Mouse (Mus musculus) myocyte (in vitro differentiated cells): Measurements from ENCODE around the gene Ppp2r2d. TPM values are rescaled to one million over a fixed set of nuclear protein-coding genes. Genes with fewer than 3 reads are reported as not detected.

Experiments
- H3K27me3 ChIP-seq: one replicate; pipeline ENCODE4 v1.6.1; 2011; ENCODE audit not compliant: control insufficient read depth, insufficient read depth, insufficient read length
- H3K36me3 ChIP-seq: one replicate; pipeline ENCODE4 v1.6.1; 2011; ENCODE audit not compliant: control insufficient read depth, insufficient read depth
- H3K4me2 ChIP-seq: one replicate; pipeline ENCODE4 v1.6.1; 2011; ENCODE audit warnings: low read depth, control low read depth
- H3K4me3 ChIP-seq: one replicate; pipeline ENCODE4 v1.5.1; 2011; ENCODE audit warnings: mild to moderate bottlenecking, control low read depth, moderate library complexity
- H3K79me2 ChIP-seq: one replicate; pipeline ENCODE4 v1.6.1; 2011; ENCODE audit not compliant: control insufficient read depth, insufficient read depth
- H3ac ChIP-seq: one replicate; pipeline ENCODE4 v1.6.1; 2011; ENCODE audit not compliant: control insufficient read depth, insufficient read length
- CEBPB ChIP-seq: IDR thresholded peaks from 2 replicates; pipeline ENCODE4 v1.6.1; 2011; ENCODE audit warnings: mild to moderate bottlenecking, moderate library complexity; ENCODE audit not compliant: poor library complexity, insufficient read depth, severe bottlenecking
- E2F4 ChIP-seq: IDR thresholded peaks from one replicate; pipeline ENCODE4 v1.6.1; 2011; ENCODE audit warnings: mild to moderate bottlenecking, control low read depth, moderate library complexity; ENCODE audit not compliant: insufficient read depth
- MAX ChIP-seq: IDR thresholded peaks from one replicate; pipeline ENCODE4 v1.6.1; 2011; ENCODE audit warnings: low read depth, mild to moderate bottlenecking, control low read depth
- MYOD1 ChIP-seq, 3 experiments: IDR thresholded peaks; one replicate each; pipeline ENCODE4 v1.6.1; 2011; ENCODE audit warnings: control low read depth in 2 of 3, low read depth in 2 of 3, mild to moderate bottlenecking in 2 of 3, moderate library complexity in 1 of 3; ENCODE audit not compliant: insufficient read length in 2 of 3, control insufficient read depth in 1 of 3
- MYOG ChIP-seq, 3 experiments: IDR thresholded peaks; one replicate each; pipeline ENCODE4 v1.6.1; 2011; ENCODE audit warnings: control low read depth in 2 of 3, low read depth in 2 of 3, mild to moderate bottlenecking in 2 of 3; ENCODE audit not compliant: insufficient read length in 2 of 3, control insufficient read depth in 1 of 3, insufficient read depth in 1 of 3
- POLR2A ChIP-seq: IDR thresholded peaks from one replicate; pipeline ENCODE4 v1.6.1; 2011; ENCODE audit warnings: low read depth, mild to moderate bottlenecking, control low read depth, moderate library complexity; ENCODE audit not compliant: insufficient read length
- POLR2AphosphoS2 ChIP-seq: IDR thresholded peaks from one replicate; pipeline ENCODE4 v1.6.1; 2011; ENCODE audit warnings: low read depth, control low read depth; ENCODE audit not compliant: insufficient read length
- REST ChIP-seq: IDR thresholded peaks from one replicate; pipeline ENCODE4 v1.6.1; 2011; ENCODE audit warnings: mild to moderate bottlenecking, control low read depth, moderate library complexity; ENCODE audit not compliant: insufficient read depth, insufficient read length
- SRF ChIP-seq: IDR thresholded peaks from one replicate; pipeline ENCODE4 v1.6.1; 2011; ENCODE audit warnings: low read depth; ENCODE audit not compliant: control insufficient read depth, insufficient read length
- TCF12 ChIP-seq: IDR thresholded peaks from one replicate; pipeline ENCODE4 v1.6.1; 2011; ENCODE audit warnings: mild to moderate bottlenecking, control low read depth; ENCODE audit not compliant: poor library complexity, insufficient read depth, severe bottlenecking
- TCF3 ChIP-seq: IDR thresholded peaks from one replicate; pipeline ENCODE4 v1.6.1; 2011; ENCODE audit warnings: low read depth, control low read depth; ENCODE audit not compliant: insufficient read length
- USF1 ChIP-seq: IDR thresholded peaks from one replicate; pipeline ENCODE4 v1.6.1; 2011; ENCODE audit warnings: low read depth, mild to moderate bottlenecking, control low read depth, moderate library complexity
- polyA plus RNA-seq: library from polyadenylated mRNA; unstranded; fragments of >200 nt; fragmentation: generic; extraction: Trizol; gene quantifications from one replicate; pipeline ENCODE4 v1.2.1, GENCODE M21; 2012; ENCODE audit warnings: missing spikeins

Gene Ppp2r2d
- polyA plus RNA-seq, 1 experiment = 23.0 TPM

- H3K79me2 ChIP-seq = no peaks in the 10 kb centered on the region
- no peak for TF ChIP-seq TCF12
- no peak for TF ChIP-seq MAX
- TF ChIP-seq POLR2A = no peak
- no peak for TF ChIP-seq E2F4
- no peak for TF ChIP-seq SRF
- no peak for TF ChIP-seq TCF3
- no peak for TF ChIP-seq CEBPB
- no peak for TF ChIP-seq USF1
- no peak for TF ChIP-seq POLR2AphosphoS2
- no peak for TF ChIP-seq MYOD1 (IDR thresholded peaks at IDR 0.05; ENCODE audit: control insufficient read depth in 1 of 3, insufficient read length in 2 of 3, low read depth in 2 of 3)
- no peaks in the 10 kb centered on the region for H3K36me3 ChIP-seq
- no peak overlapping the region for H3ac ChIP-seq
- peak overlapping the region; percentile 4 for H3K4me3 ChIP-seq
- H3K4me2 ChIP-seq = peak overlapping the region; percentile 75
- H3K27me3 ChIP-seq = peaks cover 11% of the 10 kb centered on the region
Measured at GRCm38 (mm10) chr7:138919156-138919944, 73.5 kb downstream of the Ppp2r2d start.

DNA sequence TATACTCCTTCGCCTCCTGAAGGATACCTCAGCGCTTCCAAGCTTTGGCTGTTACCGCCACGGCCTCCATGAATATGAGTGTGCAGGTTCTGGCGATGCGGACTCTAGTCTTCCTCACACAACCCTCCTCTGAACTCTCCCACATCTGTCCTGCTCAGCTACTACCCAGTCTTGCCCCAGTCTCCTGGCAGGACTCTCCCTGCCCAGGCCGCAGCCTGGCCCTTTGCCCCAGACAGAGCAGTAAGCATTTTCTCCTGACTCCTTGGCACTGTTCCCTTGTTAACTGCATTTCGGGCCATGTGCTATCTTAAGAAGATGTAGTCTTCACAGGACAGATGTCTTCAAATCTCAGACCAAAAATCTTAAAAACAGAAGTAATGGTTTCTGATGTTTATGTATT, 75.7 kb downstream of the Ppp2r2d start:
- peaks cover 5% of the 10 kb centered on the region for H3K27me3 ChIP-seq
- H3K79me2 ChIP-seq = no peaks in the 10 kb centered on the region
- no peaks in the 10 kb centered on the region for H3K36me3 ChIP-seq
- no peak overlapping the region for H3K4me2 ChIP-seq
- H3ac ChIP-seq = no peak overlapping the region
- no peak for TF ChIP-seq POLR2AphosphoS2
- no peak overlapping the region for H3K4me3 ChIP-seq

DNA sequence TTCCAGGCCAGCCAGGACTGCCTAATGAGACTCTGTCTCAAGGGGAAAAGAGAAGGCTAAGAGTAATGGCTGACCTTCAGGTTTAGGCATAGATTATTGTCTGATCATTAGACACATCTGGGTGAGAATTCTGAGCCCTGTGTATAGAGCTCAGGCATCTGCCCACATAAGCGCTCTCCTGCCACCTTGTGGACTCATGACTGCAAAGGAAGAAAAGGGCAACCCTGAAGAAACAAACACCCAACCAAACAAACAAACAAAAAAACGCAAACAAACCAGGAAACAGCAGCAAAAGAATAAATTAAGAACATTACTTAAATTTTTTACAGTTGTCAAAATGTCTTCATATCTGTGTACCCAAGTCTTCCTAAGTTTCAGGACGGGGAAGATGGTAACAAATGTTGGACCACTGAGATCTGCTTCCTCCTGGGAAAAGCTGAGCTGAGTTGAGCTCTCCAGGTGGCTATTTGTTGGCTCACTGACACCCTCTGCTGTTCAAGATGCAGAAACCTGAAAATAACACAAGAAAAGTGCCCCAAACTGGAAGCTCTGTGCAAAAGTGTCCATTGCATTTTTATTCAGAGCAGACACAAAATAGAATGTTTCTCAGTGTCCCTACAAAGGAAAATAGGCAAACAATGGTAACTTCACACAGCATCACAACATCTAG, 78.0 kb downstream of the Ppp2r2d start:
- TF ChIP-seq SRF = no peak
- TF ChIP-seq MYOD1 (IDR thresholded peaks at IDR 0.05; ENCODE audit: control insufficient read depth in 1 of 3, insufficient read length in 2 of 3, low read depth in 2 of 3) = no peak
- no peak for TF ChIP-seq POLR2AphosphoS2
- TF ChIP-seq MAX = no peak
- no peak for TF ChIP-seq USF1
- TF ChIP-seq MYOG (IDR thresholded peaks at IDR 0.05; ENCODE audit: control insufficient read depth in 1 of 3, insufficient read depth in 1 of 3, insufficient read length in 2 of 3, low read depth in 2 of 3) = no peak
- TF ChIP-seq E2F4 = no peak
- TF ChIP-seq TCF3 = no peak
- TF ChIP-seq POLR2A = no peak
- TF ChIP-seq TCF12 = no peak
- TF ChIP-seq REST = no peak
- TF ChIP-seq CEBPB = no peak
- Histone ChIP-seq H3K36me3 (no peaks in the 10 kb centered on the region), H3K4me2 (no peak overlapping the region), H3K79me2 (no peaks in the 10 kb centered on the region), H3K27me3 (peaks cover 5% of the 10 kb centered on the region), H3K4me3 (no peak overlapping the region), H3ac (no peak overlapping the region)

DNA sequence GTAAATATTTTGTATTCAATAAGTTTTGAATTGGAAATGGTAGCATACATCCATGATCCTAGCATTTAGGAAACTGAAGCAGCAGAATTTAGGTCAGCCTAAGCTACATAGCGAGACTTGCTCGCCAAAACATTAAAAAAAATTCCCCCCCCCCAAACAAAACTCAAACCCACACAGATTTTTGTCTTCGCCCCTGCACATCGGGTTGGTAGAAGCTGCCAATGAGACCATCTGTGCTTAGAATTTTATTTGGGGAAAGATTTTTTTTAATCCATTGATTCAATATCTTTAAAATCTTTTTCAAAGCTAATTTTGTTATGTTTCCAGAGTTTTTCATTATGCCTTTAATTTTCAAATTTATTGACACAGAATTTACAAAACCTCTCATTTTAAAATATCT, 82.6 kb downstream of the Ppp2r2d start:
- no peaks in the 10 kb centered on the region for H3K27me3 ChIP-seq
- no peaks in the 10 kb centered on the region for H3K36me3 ChIP-seq
- H3K4me3 ChIP-seq = no peak overlapping the region
- H3K79me2 ChIP-seq = no peaks in the 10 kb centered on the region
- TF ChIP-seq REST (no peak), CEBPB (no peak), E2F4 (no peak), POLR2A (no peak), USF1 (no peak), MAX (no peak), TCF3 (no peak), MYOG (IDR thresholded peaks at IDR 0.05; ENCODE audit: control insufficient read depth in 1 of 3, insufficient read depth in 1 of 3, insufficient read length in 2 of 3, low read depth in 2 of 3) (no peak), MYOD1 (IDR thresholded peaks at IDR 0.05; ENCODE audit: control insufficient read depth in 1 of 3, insufficient read length in 2 of 3, low read depth in 2 of 3) (no peak), SRF (no peak), POLR2AphosphoS2 (no peak), TCF12 (no peak)
- no peak overlapping the region for H3ac ChIP-seq
- no peak overlapping the region for H3K4me2 ChIP-seq

Other genes with a start within 250 kb of the Ppp2r2d start
- gene Mapk1ip1, start 194 bp downstream of the Ppp2r2d start, polyA plus RNA-seq = 6.2 TPM
- 49.7 TPM for gene Bnip3, start 63.4 kb downstream of the Ppp2r2d start, polyA plus RNA-seq
- gene Jakmip3, start 94.7 kb downstream of the Ppp2r2d start, polyA plus RNA-seq = 0.01 TPM
- gene Dpysl4, start 239.9 kb downstream of the Ppp2r2d start, polyA plus RNA-seq = not detected